Mouse (Mus musculus): Measurements from ENCODE around the gene Trpc7.

- TF ChIP-seq CTCF (IDR thresholded peaks at IDR 0.05; ENCODE audit: low read depth, low read length) (no peak), POLR2A (IDR thresholded peaks at IDR 0.05; ENCODE audit: insufficient read depth, low read length) (no peak), EP300 (IDR thresholded peaks at IDR 0.05; ENCODE audit: insufficient read depth, low read depth, low read length) (no peak)
Measured at GRCm38 (mm10) chr13:56751774-56752173, 144.0 kb downstream of the Trpc7 start.
